Mouse (Mus musculus) heart, embryonic 16.5 days (tissue): ENCODE data around the gene Lonrf2. TPM values are rescaled to one million over a fixed set of nuclear protein-coding genes. Genes with fewer than 3 reads are reported as not detected.

Source experiments
- ATAC-seq: fragments of 200-750 bp; cut with Nextera tagmentation; replicated peaks from 2 replicates; pipeline ENCODE4 v1.8.0; 2017; ENCODE audit warnings: moderate number of reproducible peaks; ENCODE audit not compliant: insufficient read depth, low FRiP score; ENCODE audit errors: extremely low read depth
- H3K27ac ChIP-seq: fragments of 300-500 bp; sonication (generic); 2 replicates; pipeline ENCODE4 v1.5.1; 2014; ENCODE audit warnings: mild to moderate bottlenecking, low read length, control low read depth, moderate library complexity
- H3K27me3 ChIP-seq: fragments of 300-500 bp; sonication (generic); 2 replicates; pipeline ENCODE4 v1.6.1; 2014; ENCODE audit warnings: low read length, mixed read lengths; ENCODE audit not compliant: control insufficient read depth, insufficient read depth
- H3K36me3 ChIP-seq: fragments of 300-500 bp; sonication (generic); 2 replicates; pipeline ENCODE4 v1.6.1; 2014; ENCODE audit not compliant: control insufficient read depth, insufficient read depth
- H3K4me1 ChIP-seq: fragments of 300-500 bp; sonication (generic); 2 replicates; pipeline ENCODE4 v1.6.1; 2014; ENCODE audit warnings: low read length, mixed read lengths; ENCODE audit not compliant: control insufficient read depth, insufficient read depth
- H3K4me2 ChIP-seq: fragments of 300-500 bp; sonication (generic); 2 replicates; pipeline ENCODE4 v1.6.1; 2014; ENCODE audit warnings: low read depth, mild to moderate bottlenecking, control low read depth, low read length
- H3K4me3 ChIP-seq: fragments of 300-500 bp; sonication (generic); 2 replicates; pipeline ENCODE4 v1.5.1; 2014; ENCODE audit warnings: mild to moderate bottlenecking, control low read depth, low read length
- H3K9ac ChIP-seq: fragments of 300-500 bp; sonication (generic); 2 replicates; pipeline ENCODE4 v1.6.1; 2014; ENCODE audit warnings: low read length, control low read depth
- H3K9me3 ChIP-seq: fragments of 300-500 bp; sonication (generic); replicated peaks from 2 replicates; pipeline ENCODE4 v1.6.1; 2016; ENCODE audit warnings: low read length; ENCODE audit not compliant: control insufficient read depth
- WGBS: fragments of 180-500 bp; shearing (Covaris S2); extraction: QIAGEN DNeasy Blood & Tissue Kit; methylation state at CpG from one replicate; pipeline ENCODE4 v1.1.7; 2014; 5-methylcytosine and 5-hydroxymethylcytosine counted together
- polyA plus RNA-seq: library from polyadenylated mRNA; unstranded; fragments of >200 nt; fragmentation: Nextera tagmentation; extraction: Ambion mirVana; gene quantifications from 2 replicates; pipeline ENCODE4 v1.2.1, GENCODE M21; 2015

Lonrf2 gene
- polyA plus RNA-seq, 1 experiment from 2014 or later: 0.34 TPM

GRCm38 (mm10) chr1:38847975-38848374, 11.5 kb upstream of the Lonrf2 start:
- no peak for ATAC-seq
- H3K9ac ChIP-seq: no peak overlapping the region
- 71% methylated on average over 11 of the region's 11 CpGs for WGBS

GRCm38 (mm10) chr1:38843275-38843674, 6.8 kb upstream of the Lonrf2 start:
- WGBS: 82% methylated on average over 4 of the region's 4 CpGs
- Histone ChIP-seq H3K4me2 (no peak overlapping the region), H3K9me3 (no peaks in the 10 kb centered on the region), H3K36me3 (no peaks in the 10 kb centered on the region), H3K27me3 (no peaks in the 10 kb centered on the region), H3K27ac (no peak overlapping the region), H3K9ac (no peak overlapping the region), H3K4me1 (no peaks in the 10 kb centered on the region), H3K4me3 (no peak overlapping the region)
- no peak for ATAC-seq

More at GRCm38 (mm10) chr1:38847975-38848374, 11.5 kb upstream of the Lonrf2 start:
- no peaks in the 10 kb centered on the region for H3K9me3 ChIP-seq
- H3K36me3 ChIP-seq: no peaks in the 10 kb centered on the region
- H3K27me3 ChIP-seq: no peaks in the 10 kb centered on the region
- no peak overlapping the region for H3K4me2 ChIP-seq
- no peaks in the 10 kb centered on the region for H3K4me1 ChIP-seq
- no peak overlapping the region for H3K4me3 ChIP-seq
- no peak overlapping the region for H3K27ac ChIP-seq

- no peak for ATAC-seq
- Histone ChIP-seq H3K4me3 (no peak overlapping the region), H3K9ac (no peak overlapping the region), H3K36me3 (no peaks in the 10 kb centered on the region), H3K9me3 (no peaks in the 10 kb centered on the region), H3K27ac (no peak overlapping the region), H3K4me1 (no peaks in the 10 kb centered on the region), H3K27me3 (0 out of 2 replicates have a peak, but pooled peaks cover 2% of the 10 kb centered on the region), H3K4me2 (no peak overlapping the region)
- 69% methylated on average over 1 of the region's 1 CpGs for WGBS
Observed at GRCm38 (mm10) chr1:38842861-38843260, 6.3 kb upstream of the Lonrf2 start.

- no peaks in the 10 kb centered on the region for H3K4me1 ChIP-seq
- H3K36me3 ChIP-seq: no peaks in the 10 kb centered on the region
- H3K4me3 ChIP-seq: no peak overlapping the region
- no peak for ATAC-seq
- no peak overlapping the region for H3K4me2 ChIP-seq
- no peak overlapping the region for H3K9ac ChIP-seq
- H3K9me3 ChIP-seq: no peaks in the 10 kb centered on the region
- 30% methylated on average over 1 of the region's 1 CpGs for WGBS
- no peak overlapping the region for H3K27ac ChIP-seq
- peaks cover 21% of the 10 kb centered on the region for H3K27me3 ChIP-seq
Observed at GRCm38 (mm10) chr1:38839944-38840343, 3.4 kb upstream of the Lonrf2 start.

GRCm38 (mm10) chr1:38835568-38836476, 689 bp downstream of the Lonrf2 start:
- no peaks in the 10 kb centered on the region for H3K4me1 ChIP-seq
- peak overlapping the region; percentile 63 for H3K4me3 ChIP-seq
- no peaks in the 10 kb centered on the region for H3K36me3 ChIP-seq
- peak overlapping the region; percentile 71 for H3K9ac ChIP-seq
- no peak overlapping the region for H3K27ac ChIP-seq
- ATAC-seq: peak; percentile 79
- peaks cover 23% of the 10 kb centered on the region for H3K27me3 ChIP-seq
- 2% methylated on average over 103 of the region's 103 CpGs for WGBS
- peak overlapping the region; percentile 95 for H3K4me2 ChIP-seq
- H3K9me3 ChIP-seq: no peaks in the 10 kb centered on the region

- Histone ChIP-seq H3K4me2 (no peak overlapping the region; the same call in 1 of the 2 replicates), H3K27ac (no peak overlapping the region), H3K4me1 (no peaks in the 10 kb centered on the region), H3K4me3 (no peak overlapping the region), H3K9ac (no peak overlapping the region), H3K36me3 (no peaks in the 10 kb centered on the region), H3K9me3 (no peaks in the 10 kb centered on the region), H3K27me3 (peaks cover 23% of the 10 kb centered on the region)
- 39% methylated on average over 3 of the region's 3 CpGs for WGBS
- no peak for ATAC-seq
Observed at GRCm38 (mm10) chr1:38834899-38835298, 1.6 kb downstream of the Lonrf2 start.

- Histone ChIP-seq H3K9ac (no peak overlapping the region), H3K4me1 (no peaks in the 10 kb centered on the region), H3K9me3 (no peaks in the 10 kb centered on the region), H3K36me3 (no peaks in the 10 kb centered on the region), H3K27ac (no peak overlapping the region), H3K27me3 (no peaks in the 10 kb centered on the region), H3K4me2 (no peak overlapping the region), H3K4me3 (no peak overlapping the region)
- 78% methylated on average over 2 of the region's 2 CpGs for WGBS
- no peak for ATAC-seq
Observed at GRCm38 (mm10) chr1:38824926-38825325, 11.6 kb downstream of the Lonrf2 start.

- Histone ChIP-seq H3K27me3 (no peaks in the 10 kb centered on the region), H3K36me3 (no peaks in the 10 kb centered on the region), H3K4me3 (no peak overlapping the region), H3K4me2 (no peak overlapping the region), H3K9ac (no peak overlapping the region), H3K9me3 (no peaks in the 10 kb centered on the region), H3K4me1 (no peaks in the 10 kb centered on the region), H3K27ac (no peak overlapping the region)
- no peak for ATAC-seq
- WGBS: 68% methylated on average over 2 of the region's 2 CpGs
Observed at GRCm38 (mm10) chr1:38823851-38824250, 12.7 kb downstream of the Lonrf2 start.

GRCm38 (mm10) chr1:38819691-38820090, 16.8 kb downstream of the Lonrf2 start:
- ATAC-seq: no peak
- Histone ChIP-seq H3K4me2 (no peak overlapping the region), H3K4me1 (no peaks in the 10 kb centered on the region), H3K27me3 (0 out of 2 replicates have a peak, but pooled peaks cover 2% of the 10 kb centered on the region), H3K9me3 (no peaks in the 10 kb centered on the region), H3K27ac (no peak overlapping the region), H3K36me3 (no peaks in the 10 kb centered on the region), H3K9ac (no peak overlapping the region), H3K4me3 (no peak overlapping the region)
